Mouse (Mus musculus): ENCODE measurements around the gene Igfbp7. TPM values are rescaled to one million over a fixed set of nuclear protein-coding genes. Genes with fewer than 3 reads are reported as not detected.

The Igfbp7 gene
- polyA plus RNA-seq, 1 experiment from 2014 or later, result 30.9 TPM

- WGBS (ENCODE audit: insufficient replicate concordance), result 55% methylated on average over 9 of the region's 9 CpGs
- ATAC-seq (ENCODE audit: low read depth), result peak; percentile 25; the same call in 1 of the 2 replicates
- Histone ChIP-seq H3K9ac (ENCODE audit: low read depth, low read length) (no peak overlapping the region), H3K4me1 (ENCODE audit: control insufficient read depth, low read depth, low read length) (no peaks in the 10 kb centered on the region), H3K9me3 (replicated peaks; ENCODE audit: control insufficient read depth, low read length) (no peaks in the 10 kb centered on the region), H3K36me3 (ENCODE audit: control insufficient read depth, insufficient read depth) (no peaks in the 10 kb centered on the region), H3K27ac (ENCODE audit: low read length) (no peak overlapping the region), H3K4me2 (ENCODE audit: low read depth, low read length) (peak overlapping the region; percentile 36; the same call in 1 of the 2 replicates), H3K27me3 (ENCODE audit: control insufficient read depth, insufficient read depth, low read depth, low read length) (no peaks in the 10 kb centered on the region), H3K4me3 (ENCODE audit: low read depth, low read length) (no peak overlapping the region)
These were observed 25.7 kb upstream of the Igfbp7 start for GRCm38 (mm10) chr5:77433561-77433960.

- Histone ChIP-seq H3K4me1 (ENCODE audit: control insufficient read depth, low read depth, low read length) (no peaks in the 10 kb centered on the region), H3K9ac (ENCODE audit: low read depth, low read length) (no peak overlapping the region), H3K36me3 (ENCODE audit: control insufficient read depth, insufficient read depth) (no peaks in the 10 kb centered on the region), H3K27me3 (ENCODE audit: control insufficient read depth, insufficient read depth, low read depth, low read length) (no peaks in the 10 kb centered on the region), H3K27ac (ENCODE audit: low read length) (no peak overlapping the region), H3K4me2 (ENCODE audit: low read depth, low read length) (no peak overlapping the region), H3K9me3 (replicated peaks; ENCODE audit: control insufficient read depth, low read length) (no peaks in the 10 kb centered on the region), H3K4me3 (ENCODE audit: low read depth, low read length) (no peak overlapping the region)
- 52% methylated on average over 3 of the region's 3 CpGs for WGBS (ENCODE audit: insufficient replicate concordance)
- no peak for ATAC-seq (ENCODE audit: low read depth)
These were observed 25.3 kb upstream of the Igfbp7 start for GRCm38 (mm10) chr5:77433119-77433518.

- Histone ChIP-seq H3K9me3 (replicated peaks; ENCODE audit: control insufficient read depth, low read length) (no peaks in the 10 kb centered on the region), H3K4me1 (ENCODE audit: control insufficient read depth, low read depth, low read length) (no peaks in the 10 kb centered on the region), H3K27ac (ENCODE audit: low read length) (no peak overlapping the region), H3K9ac (ENCODE audit: low read depth, low read length) (no peak overlapping the region), H3K4me2 (ENCODE audit: low read depth, low read length) (no peak overlapping the region), H3K36me3 (ENCODE audit: control insufficient read depth, insufficient read depth) (no peaks in the 10 kb centered on the region), H3K4me3 (ENCODE audit: low read depth, low read length) (no peak overlapping the region), H3K27me3 (ENCODE audit: control insufficient read depth, insufficient read depth, low read depth, low read length) (no peaks in the 10 kb centered on the region)
- no peak for ATAC-seq (ENCODE audit: low read depth)
- WGBS (ENCODE audit: insufficient replicate concordance), result 57% methylated on average over 2 of the region's 2 CpGs
These were observed 24.6 kb upstream of the Igfbp7 start for GRCm38 (mm10) chr5:77432446-77432845.

GRCm38 (mm10) chr5:77431068-77431467 is 23.2 kb upstream of the Igfbp7 start:
- H3K36me3 ChIP-seq (ENCODE audit: control insufficient read depth, insufficient read depth), result no peaks in the 10 kb centered on the region
- H3K4me1 ChIP-seq (ENCODE audit: control insufficient read depth, low read depth, low read length), result no peaks in the 10 kb centered on the region
- H3K9me3 ChIP-seq (replicated peaks; ENCODE audit: control insufficient read depth, low read length), result no peaks in the 10 kb centered on the region
- no peak overlapping the region for H3K9ac ChIP-seq (ENCODE audit: low read depth, low read length)
- 69% methylated on average over 9 of the region's 9 CpGs for WGBS (ENCODE audit: insufficient replicate concordance)
- H3K4me3 ChIP-seq (ENCODE audit: low read depth, low read length), result no peak overlapping the region
- ATAC-seq (ENCODE audit: low read depth), result peak; percentile 44; the same call in 1 of the 2 replicates
- H3K4me2 ChIP-seq (ENCODE audit: low read depth, low read length), result no peak overlapping the region
- no peaks in the 10 kb centered on the region for H3K27me3 ChIP-seq (ENCODE audit: control insufficient read depth, insufficient read depth, low read depth, low read length)
- no peak overlapping the region for H3K27ac ChIP-seq (ENCODE audit: low read length)

GRCm38 (mm10) chr5:77430471-77430870 is 22.6 kb upstream of the Igfbp7 start:
- H3K36me3 ChIP-seq (ENCODE audit: control insufficient read depth, insufficient read depth), result no peaks in the 10 kb centered on the region
- no peak overlapping the region for H3K9ac ChIP-seq (ENCODE audit: low read depth, low read length)
- 74% methylated on average over 11 of the region's 11 CpGs for WGBS (ENCODE audit: insufficient replicate concordance)
- no peak overlapping the region for H3K4me2 ChIP-seq (ENCODE audit: low read depth, low read length)
- H3K9me3 ChIP-seq (replicated peaks; ENCODE audit: control insufficient read depth, low read length), result no peaks in the 10 kb centered on the region
- H3K4me1 ChIP-seq (ENCODE audit: control insufficient read depth, low read depth, low read length), result no peaks in the 10 kb centered on the region
- H3K4me3 ChIP-seq (ENCODE audit: low read depth, low read length), result no peak overlapping the region
- no peaks in the 10 kb centered on the region for H3K27me3 ChIP-seq (ENCODE audit: control insufficient read depth, insufficient read depth, low read depth, low read length)
- H3K27ac ChIP-seq (ENCODE audit: low read length), result no peak overlapping the region
- no peak for ATAC-seq (ENCODE audit: low read depth)

- Histone ChIP-seq H3K4me1 (ENCODE audit: control insufficient read depth, low read depth, low read length) (no peaks in the 10 kb centered on the region), H3K9ac (ENCODE audit: low read depth, low read length) (no peak overlapping the region), H3K4me2 (ENCODE audit: low read depth, low read length) (no peak overlapping the region), H3K4me3 (ENCODE audit: low read depth, low read length) (no peak overlapping the region), H3K27me3 (ENCODE audit: control insufficient read depth, insufficient read depth, low read depth, low read length) (no peaks in the 10 kb centered on the region), H3K36me3 (ENCODE audit: control insufficient read depth, insufficient read depth) (no peaks in the 10 kb centered on the region), H3K27ac (ENCODE audit: low read length) (no peak overlapping the region), H3K9me3 (replicated peaks; ENCODE audit: control insufficient read depth, low read length) (no peaks in the 10 kb centered on the region)
- ATAC-seq (ENCODE audit: low read depth), result no peak
- 71% methylated on average over 4 of the region's 4 CpGs for WGBS (ENCODE audit: insufficient replicate concordance)
These were observed 22.2 kb upstream of the Igfbp7 start for GRCm38 (mm10) chr5:77430049-77430448.

- no peak overlapping the region for H3K4me3 ChIP-seq (ENCODE audit: low read depth, low read length)
- no peak overlapping the region for H3K4me2 ChIP-seq (ENCODE audit: low read depth, low read length)
- WGBS (ENCODE audit: insufficient replicate concordance), result 71% methylated on average over 4 of the region's 4 CpGs
- H3K9me3 ChIP-seq (replicated peaks; ENCODE audit: control insufficient read depth, low read length), result no peaks in the 10 kb centered on the region
- no peak for ATAC-seq (ENCODE audit: low read depth)
- no peaks in the 10 kb centered on the region for H3K36me3 ChIP-seq (ENCODE audit: control insufficient read depth, insufficient read depth)
- H3K27ac ChIP-seq (ENCODE audit: low read length), result no peak overlapping the region
- no peak overlapping the region for H3K9ac ChIP-seq (ENCODE audit: low read depth, low read length)
- H3K27me3 ChIP-seq (ENCODE audit: control insufficient read depth, insufficient read depth, low read depth, low read length), result no peaks in the 10 kb centered on the region
- no peaks in the 10 kb centered on the region for H3K4me1 ChIP-seq (ENCODE audit: control insufficient read depth, low read depth, low read length)
These were observed 20.7 kb upstream of the Igfbp7 start for GRCm38 (mm10) chr5:77428526-77428925.

GRCm38 (mm10) chr5:77427986-77428385 is 20.1 kb upstream of the Igfbp7 start:
- H3K27me3 ChIP-seq (ENCODE audit: control insufficient read depth, insufficient read depth, low read depth, low read length), result no peaks in the 10 kb centered on the region
- H3K4me1 ChIP-seq (ENCODE audit: control insufficient read depth, low read depth, low read length), result no peaks in the 10 kb centered on the region
- H3K4me3 ChIP-seq (ENCODE audit: low read depth, low read length), result no peak overlapping the region
- no peaks in the 10 kb centered on the region for H3K9me3 ChIP-seq (replicated peaks; ENCODE audit: control insufficient read depth, low read length)
- H3K27ac ChIP-seq (ENCODE audit: low read length), result no peak overlapping the region
- no peaks in the 10 kb centered on the region for H3K36me3 ChIP-seq (ENCODE audit: control insufficient read depth, insufficient read depth)
- ATAC-seq (ENCODE audit: low read depth), result no peak
- H3K4me2 ChIP-seq (ENCODE audit: low read depth, low read length), result no peak overlapping the region
- WGBS (ENCODE audit: insufficient replicate concordance), result 82% methylated on average over 5 of the region's 5 CpGs
- H3K9ac ChIP-seq (ENCODE audit: low read depth, low read length), result no peak overlapping the region

GRCm38 (mm10) chr5:77425721-77426500 is 18.1 kb upstream of the Igfbp7 start:
- no peak for ATAC-seq (ENCODE audit: low read depth)
- no peaks in the 10 kb centered on the region for H3K27me3 ChIP-seq (ENCODE audit: control insufficient read depth, insufficient read depth, low read depth, low read length)
- no peak overlapping the region for H3K4me2 ChIP-seq (ENCODE audit: low read depth, low read length)
- no peak overlapping the region for H3K27ac ChIP-seq (ENCODE audit: low read length)
- no peaks in the 10 kb centered on the region for H3K36me3 ChIP-seq (ENCODE audit: control insufficient read depth, insufficient read depth)
- no peaks in the 10 kb centered on the region for H3K4me1 ChIP-seq (ENCODE audit: control insufficient read depth, low read depth, low read length)
- no peaks in the 10 kb centered on the region for H3K9me3 ChIP-seq (replicated peaks; ENCODE audit: control insufficient read depth, low read length)
- 46% methylated on average over 7 of the region's 7 CpGs for WGBS (ENCODE audit: insufficient replicate concordance)
- no peak overlapping the region for H3K4me3 ChIP-seq (ENCODE audit: low read depth, low read length)
- no peak overlapping the region for H3K9ac ChIP-seq (ENCODE audit: low read depth, low read length)
